In genomic region chr19:43711159-43711916, GRCm38 (mm10) we compare ENCODE assay signal across 11 mouse cellular contexts. TPM values are rescaled to one million over a fixed set of nuclear protein-coding genes. Genes with fewer than 3 reads are reported as not detected.
A peak's percentile ranks its signal among the peaks of the same experiment; 100 is the strongest.
DNase-seq lines count a peak whose midpoint lies in the region; ATAC-seq and TF ChIP-seq lines count a peak whose summit lies in the region.
"Had no signal": no experiment of that assay in that cellular context is flagged by ENCODE, and none has a peak within 500 bp of the region (broad histone marks: within the 10 kb centered on the region; RNA-seq: fewer than 3 reads in every experiment).

No protein-coding gene starts in this region.

- no peak for ATAC-seq in kidney, embryonic 14.5 days (ENCODE audit: low FRiP score, low TSS enrichment)
- peak; percentile 63 for ATAC-seq in neutrophil, adult 5-6 weeks (ENCODE audit: extremely low read depth, insufficient number of reproducible peaks, low FRiP score, poor library complexity, severe bottlenecking)

- no peaks in the 10 kb centered on the region for H3K9me3 ChIP-seq in MEL (replicated peaks; ENCODE audit: insufficient read depth, low read length)
- no peaks in the 10 kb centered on the region for H3K9me3 ChIP-seq in kidney, embryonic 14.5 days (ENCODE audit: control insufficient read depth, low read length)
- H3K9me3 ChIP-seq: embryonic facial prominence, embryonic 15.5 days; limb, embryonic 12.5 days; neural tube, embryonic 15.5 days had no signal

- no peak overlapping the region for H3K4me2 ChIP-seq in kidney, embryonic 14.5 days (replicated peaks; ENCODE audit: low read depth, low read length)
- H3K4me2 ChIP-seq: embryonic facial prominence, embryonic 15.5 days; limb, embryonic 12.5 days; neural tube, embryonic 15.5 days had no signal

- TF ChIP-seq RAD21 in MEL (IDR thresholded peaks at IDR 0.05; ENCODE audit: low read depth, low read length): no peak

- peak overlapping the region; percentile 98 for H3K27ac ChIP-seq in MEL (ENCODE audit: control insufficient read depth, low read depth, low read length)
- 0 out of 2 replicates have a peak overlapping the region, but pooled peaks have one; percentile 47 for H3K27ac ChIP-seq in kidney, embryonic 14.5 days (ENCODE audit: low read depth, low read length)
- H3K27ac ChIP-seq: embryonic facial prominence, embryonic 15.5 days; limb, embryonic 12.5 days; neural tube, embryonic 15.5 days had no signal

- no peaks in the 10 kb centered on the region; the same call in 1 of the 2 replicates for H3K79me2 ChIP-seq in MEL (ENCODE audit: control insufficient read depth, insufficient read depth, low read length, poor library complexity)

- peak; percentile 46 for DNase-seq in CD4-positive, CD25-positive, alpha-beta regulatory T cell, adult 2 months (ENCODE audit: low read depth, low spot score)
- DNase-seq in MEL (ENCODE audit: low read depth, low spot score): peak; percentile 92
- DNase-seq in cerebellum, adult 8-10 months: no peak
- no peak for DNase-seq in c-Kit-positive CD71-positive TER-119-positive erythroid progenitor cells, embryonic 14.5 days (ENCODE audit: low spot score)
- no peak for DNase-seq in cerebellum, adult 9-11 months
- DNase-seq: adrenal gland, postnatal 25 days had no signal

- peaks cover 0 to 17% of the 10 kb centered on the region in 2 experiments; a peak in 2 of 4 replicates for H3K36me3 ChIP-seq in MEL (ENCODE audit: control insufficient read depth in 1 of 2, insufficient read depth in 2 of 2, low read length in 2 of 2)
- peaks cover 11% of the 10 kb centered on the region for H3K36me3 ChIP-seq in kidney, embryonic 14.5 days (ENCODE audit: control insufficient read depth, insufficient read depth, low read length)

- no peak for TF ChIP-seq CTCF in MEL (IDR thresholded peaks at IDR 0.05 in 2 of 3, conservative IDR thresholded peaks at IDR 0.05 in 1 of 3; ENCODE audit: control insufficient read depth in 1 of 3, insufficient read depth in 1 of 3, low read depth in 2 of 3, low read length in 3 of 3, poor library complexity in 1 of 3, severe bottlenecking in 1 of 3)

- TF ChIP-seq EP300 in MEL (IDR thresholded peaks at IDR 0.05; ENCODE audit: low read depth in 1 of 2, low read length in 2 of 2): peak; percentile 90 to 93

- H3K4me3 ChIP-seq in MEL (ENCODE audit: control insufficient read depth in 1 of 2, insufficient read depth in 1 of 2, low read depth in 2 of 2, low read length in 2 of 2): peak overlapping the region; percentile 52 to 60
- no peak overlapping the region for H3K4me3 ChIP-seq in kidney, embryonic 14.5 days (ENCODE audit: low read length)
- H3K4me3 ChIP-seq: embryonic facial prominence, embryonic 15.5 days; limb, embryonic 12.5 days; neural tube, embryonic 15.5 days had no signal

- H3K4me1 ChIP-seq in MEL (ENCODE audit: control insufficient read depth in 1 of 2, insufficient read depth in 2 of 2, low read length in 2 of 2): peaks cover 7 to 16% of the 10 kb centered on the region in 2 experiments
- H3K4me1 ChIP-seq in kidney, embryonic 14.5 days (ENCODE audit: control insufficient read depth, insufficient read depth, low read length): no peaks in the 10 kb centered on the region
- H3K4me1 ChIP-seq: embryonic facial prominence, embryonic 15.5 days; neural tube, embryonic 15.5 days had no signal

- 56% methylated on average over 22 of the region's 22 CpGs for WGBS in kidney, embryonic 14.5 days

- peak; percentile 38 to 67; a peak in 2 of 4 replicates for TF ChIP-seq POLR2A in MEL (IDR thresholded peaks at IDR 0.05; ENCODE audit: control insufficient read depth in 1 of 2, insufficient read depth in 1 of 2, low read depth in 1 of 2, low read length in 2 of 2, poor library complexity in 1 of 2)

- no peaks in the 10 kb centered on the region for H3K27me3 ChIP-seq in MEL (ENCODE audit: control insufficient read depth in 1 of 2, insufficient read depth in 2 of 2, low read length in 2 of 2)
- H3K27me3 ChIP-seq in kidney, embryonic 14.5 days (ENCODE audit: control insufficient read depth, insufficient read depth, low read length): no peaks in the 10 kb centered on the region
- H3K27me3 ChIP-seq: embryonic facial prominence, embryonic 15.5 days; limb, embryonic 12.5 days; neural tube, embryonic 15.5 days had no signal

- H3K9ac ChIP-seq in MEL (ENCODE audit: control insufficient read depth, low read depth, low read length, poor library complexity, severe bottlenecking): peak overlapping the region; percentile 64
- H3K9ac ChIP-seq in kidney, embryonic 14.5 days (ENCODE audit: low read depth, low read length): no peak overlapping the region
- H3K9ac ChIP-seq: embryonic facial prominence, embryonic 15.5 days; limb, embryonic 12.5 days; neural tube, embryonic 15.5 days had no signal

TF ChIP-seq in MEL, 35 proteins besides CTCF, POLR2A, EP300 and RAD21 (continues in another document):
- TF ChIP-seq NELFE (IDR thresholded peaks at IDR 0.05; ENCODE audit: low read depth, low read length): peak; percentile 67
- no peak for TF ChIP-seq POLR2AphosphoS5 (IDR thresholded peaks at IDR 0.05; ENCODE audit: borderline replicate concordance, low read depth, low read length)
- peak; percentile 73 for TF ChIP-seq SIN3A (IDR thresholded peaks at IDR 0.05; ENCODE audit: low read length)
- peak; percentile 72; the same call in 1 of the 2 replicates for TF ChIP-seq ZMIZ1 (IDR thresholded peaks at IDR 0.05; ENCODE audit: low read depth, low read length)
- TF ChIP-seq NRF1 (IDR thresholded peaks at IDR 0.05; ENCODE audit: insufficient read depth, low read depth, low read length, poor library complexity, severe bottlenecking): no peak
- TF ChIP-seq MAZ (IDR thresholded peaks at IDR 0.05; ENCODE audit: low read depth, low read length): peak; percentile 78
- TF ChIP-seq MXI1 (IDR thresholded peaks at IDR 0.05; ENCODE audit: low read depth, low read length): peak; percentile 82; the same call in 1 of the 2 replicates
- TF ChIP-seq ELF1 (IDR thresholded peaks at IDR 0.05; ENCODE audit: low read depth, low read length): peak; percentile 70
- TF ChIP-seq MAFK (IDR thresholded peaks at IDR 0.05; ENCODE audit: borderline replicate concordance, low read depth, low read length): 0 out of 2 replicates have a peak, but pooled peaks have one; percentile 33
- peak; percentile 79 for TF ChIP-seq TCF12 (IDR thresholded peaks at IDR 0.05; ENCODE audit: low read depth, low read length)
- TF ChIP-seq HCFC1 (IDR thresholded peaks at IDR 0.05; ENCODE audit: low read depth, low read length): peak; percentile 78
- TF ChIP-seq TBP (IDR thresholded peaks at IDR 0.05; ENCODE audit: low read depth, low read length): peak; percentile 79
- peak; percentile 98 for TF ChIP-seq CHD1 (IDR thresholded peaks at IDR 0.05; ENCODE audit: low read depth, low read length)
- no peak for TF ChIP-seq E2F4 (IDR thresholded peaks at IDR 0.05; ENCODE audit: borderline replicate concordance, low read depth, low read length)
- TF ChIP-seq USF2 (IDR thresholded peaks at IDR 0.05; ENCODE audit: borderline replicate concordance in 1 of 2, insufficient read depth in 1 of 2, low read depth in 1 of 2, low read length in 2 of 2): no peak
- TF ChIP-seq MEF2A (IDR thresholded peaks at IDR 0.05; ENCODE audit: extremely low read depth, insufficient replicate concordance, low read depth, low read length, poor library complexity, severe bottlenecking): no peak
- TF ChIP-seq ZKSCAN1 (IDR thresholded peaks at IDR 0.05; ENCODE audit: low read depth, low read length): peak; percentile 37; the same call in 1 of the 2 replicates
- TF ChIP-seq ZC3H11A (IDR thresholded peaks at IDR 0.05; ENCODE audit: low read depth, low read length): no peak
- TF ChIP-seq ZNF384 (IDR thresholded peaks at IDR 0.05; ENCODE audit: low read depth, low read length): peak; percentile 98
- peak; percentile 95 for TF ChIP-seq MYC (IDR thresholded peaks at IDR 0.05; ENCODE audit: low read depth, low read length)
- no peak; the same call in 1 of the 2 replicates for TF ChIP-seq USF1 (IDR thresholded peaks at IDR 0.05; ENCODE audit: low read depth, low read length)
- TF ChIP-seq GABPA (IDR thresholded peaks at IDR 0.05; ENCODE audit: low read depth, low read length): no peak
- TF ChIP-seq KAT2A (conservative IDR thresholded peaks at IDR 0.05; ENCODE audit: low read depth, low read length): no peak; the same call in 1 of the 2 replicates
- no peak for TF ChIP-seq SMC3 (IDR thresholded peaks at IDR 0.05; ENCODE audit: low read depth, low read length)
- peak; percentile 75; the same call in 1 of the 2 replicates for TF ChIP-seq ETS1 (IDR thresholded peaks at IDR 0.05; ENCODE audit: low read depth, low read length)
- TF ChIP-seq TAL1 (IDR thresholded peaks at IDR 0.05; ENCODE audit: low read length): no peak
- TF ChIP-seq MAX (IDR thresholded peaks at IDR 0.05; ENCODE audit: low read length): peak; percentile 94
- TF ChIP-seq GATA1 (IDR thresholded peaks at IDR 0.05; ENCODE audit: low read depth, low read length): peak; percentile 84

RNA-seq across cellular contexts. Expression of gene Entpd7, which starts 21.9 kb away (rescaled TPM):
- total RNA-seq in MEL (2012; rRNA removed): 7.7 and 8.0 TPM in 2 replicates
- 1 to 10 TPM in 1 of 2 experiments, not detected in 1; 4.2 TPM for polyA plus RNA-seq in MEL (2012; ENCODE audit: insufficient read depth in 1 of 2, insufficient read length in 2 of 2, low read depth in 1 of 2, low replicate concordance in 2 of 2, missing spikeins in 1 of 2)
- 15.7 and 16.1 TPM in 2 replicates for polyA plus RNA-seq in kidney, embryonic 14.5 days (2014; fragmentation: Nextera tagmentation; extraction: Ambion mirVana)
- total RNA-seq in neutrophil, adult 5-6 weeks (2017): 5.1 and 10.2 TPM in 2 replicates

RNA-seq across cellular contexts. Expression of gene Slc25a28, which starts 36.7 kb away (rescaled TPM):
- 57.9 and 58.2 TPM in 2 replicates for total RNA-seq in MEL (2012; rRNA removed)
- 100 to 1,000 TPM in 1 of 2 experiments, not detected in 1; 110 TPM for polyA plus RNA-seq in MEL (2012; ENCODE audit: insufficient read depth in 1 of 2, insufficient read length in 2 of 2, low read depth in 1 of 2, low replicate concordance in 2 of 2, missing spikeins in 1 of 2)
- polyA plus RNA-seq in kidney, embryonic 14.5 days (2014; fragmentation: Nextera tagmentation; extraction: Ambion mirVana): 13.6 TPM in 2 replicates
- total RNA-seq in neutrophil, adult 5-6 weeks (2017): 89.6 and 93.3 TPM in 2 replicates

RNA-seq across cellular contexts. Expression of gene Cutc, which starts 41.5 kb away (rescaled TPM):
- total RNA-seq in MEL (2012; rRNA removed): 10.0 and 10.1 TPM in 2 replicates
- 10 to 100 TPM in 1 of 2 experiments, not detected in 1; 18.8 TPM for polyA plus RNA-seq in MEL (2012; ENCODE audit: insufficient read depth in 1 of 2, insufficient read length in 2 of 2, low read depth in 1 of 2, low replicate concordance in 2 of 2, missing spikeins in 1 of 2)
- 15.3 and 18.0 TPM in 2 replicates for polyA plus RNA-seq in kidney, embryonic 14.5 days (2014; fragmentation: Nextera tagmentation; extraction: Ambion mirVana)
- 16.6 and 17.1 TPM in 2 replicates for total RNA-seq in neutrophil, adult 5-6 weeks (2017)

RNA-seq across cellular contexts. Expression of gene Cox15, which starts 41.5 kb away (rescaled TPM):
- 30.1 and 32.4 TPM in 2 replicates for total RNA-seq in MEL (2012; rRNA removed)
- 10 to 100 TPM; 30.2 to 59.1 TPM for polyA plus RNA-seq in MEL (2012; ENCODE audit: insufficient read depth in 1 of 2, insufficient read length in 2 of 2, low read depth in 1 of 2, low replicate concordance in 2 of 2, missing spikeins in 1 of 2)
- polyA plus RNA-seq in kidney, embryonic 14.5 days (2014; fragmentation: Nextera tagmentation; extraction: Ambion mirVana): 5.7 and 10.5 TPM in 2 replicates
- 12.1 and 14.7 TPM in 2 replicates for total RNA-seq in neutrophil, adult 5-6 weeks (2017)

Comparison
In these comparisons a context has a peak if more than half of its experiments do, and no peak if none do; other contexts are left out.
1. DNase-seq: peak in CD4-positive, CD25-positive, alpha-beta regulatory T cell, adult 2 months (single experiment) and MEL (single experiment); none in cerebellum, adult 8-10 months (single experiment), c-Kit-positive CD71-positive TER-119-positive erythroid progenitor cells, embryonic 14.5 days (single experiment) and cerebellum, adult 9-11 months (single experiment).